Mouse (Mus musculus) lung, adult 2 months (tissue): ENCODE measurements around the gene Ctdsp1. TPM values are rescaled to one million over a fixed set of nuclear protein-coding genes. Genes with fewer than 3 reads are reported as not detected.

Experiments used
- DNase-seq: peaks from one replicate; pipeline ENCODE4 v3.0.0; 2022
- H3K4me1 ChIP-seq: fragments of 200-500 bp; 2 replicates; pipeline ENCODE4 v1.6.1; 2011; ENCODE audit warnings: low read length; ENCODE audit not compliant: control insufficient read depth, insufficient read depth
- H3K4me3 ChIP-seq: fragments of 200-500 bp; replicated peaks from 2 replicates; pipeline ENCODE3; 2011; ENCODE audit warnings: low read depth, mild to moderate bottlenecking, control low read depth, low read length; ENCODE audit errors: extremely low read depth
- CTCF ChIP-seq: fragments of 200-500 bp; IDR thresholded peaks from 2 replicates; pipeline ENCODE4 v1.5.1; 2011; ENCODE audit warnings: mild to moderate bottlenecking, low read length, control low read depth; ENCODE audit not compliant: insufficient read depth
- POLR2A ChIP-seq: fragments of 200-500 bp; IDR thresholded peaks from 2 replicates; pipeline ENCODE4 v1.6.1; 2011; ENCODE audit warnings: low read depth, mild to moderate bottlenecking, control low read depth, low read length, borderline replicate concordance; ENCODE audit errors: extremely low read depth
- WGBS: fragments of 180-500 bp; shearing (Covaris S2); methylation state at CpG from one replicate; pipeline ENCODE4 v1.1.7; 2018; 5-methylcytosine and 5-hydroxymethylcytosine counted together
- polyA plus RNA-seq: library from polyadenylated mRNA; depleted of rRNA; stranded (reverse); fragments of >200 nt; gene quantifications from 2 replicates; pipeline ENCODE4 v1.2.3, GENCODE M21; 2012

Gene Ctdsp1
- polyA plus RNA-seq, 1 experiment: 200 TPM

DNA sequence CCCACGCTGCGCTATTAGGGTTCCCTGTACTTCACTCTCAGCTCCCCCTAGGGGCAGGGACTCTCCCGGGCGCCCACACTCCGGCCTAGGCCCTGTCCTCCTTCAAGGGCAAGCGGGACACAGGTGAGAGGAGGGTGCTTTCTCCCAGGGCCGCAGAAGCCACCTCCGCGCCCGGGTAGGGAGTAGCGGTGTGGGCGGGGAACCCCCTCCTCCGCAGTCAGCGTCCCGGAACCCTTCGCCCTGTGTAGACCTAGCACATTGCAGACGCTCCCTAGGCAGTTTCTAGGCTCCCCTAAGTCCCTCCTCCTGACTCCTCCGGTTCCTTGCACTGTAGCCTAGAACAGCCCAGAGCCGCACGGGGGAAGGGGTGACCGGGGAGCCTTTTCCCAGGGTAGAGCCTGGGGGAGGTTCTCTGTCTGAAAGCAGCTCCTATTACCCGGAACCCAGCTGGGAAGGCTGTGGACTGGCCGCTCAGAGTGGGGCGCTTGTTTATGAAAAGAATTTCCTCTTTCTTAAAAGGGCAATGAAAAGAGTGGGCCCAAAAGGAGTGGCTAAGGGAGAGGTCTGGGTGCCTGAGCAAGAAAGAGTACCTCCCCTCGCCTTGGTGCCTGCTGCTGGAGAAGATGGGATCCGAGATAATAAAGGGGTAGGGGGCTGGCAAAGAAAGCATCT is 4.5 kb upstream of the Ctdsp1 start:
- H3K4me1 ChIP-seq: peaks cover 15% of the 10 kb centered on the region
- H3K4me3 ChIP-seq: peak overlapping the region; percentile 65
- under 1% methylated on average over 26 of the region's 26 CpGs for WGBS
- peak; percentile 73; the same call in 1 of the 2 replicates for TF ChIP-seq POLR2A
- peak; percentile 22; the same call in 1 of the 2 replicates for TF ChIP-seq CTCF
- DNase-seq: peak; percentile 98

DNA sequence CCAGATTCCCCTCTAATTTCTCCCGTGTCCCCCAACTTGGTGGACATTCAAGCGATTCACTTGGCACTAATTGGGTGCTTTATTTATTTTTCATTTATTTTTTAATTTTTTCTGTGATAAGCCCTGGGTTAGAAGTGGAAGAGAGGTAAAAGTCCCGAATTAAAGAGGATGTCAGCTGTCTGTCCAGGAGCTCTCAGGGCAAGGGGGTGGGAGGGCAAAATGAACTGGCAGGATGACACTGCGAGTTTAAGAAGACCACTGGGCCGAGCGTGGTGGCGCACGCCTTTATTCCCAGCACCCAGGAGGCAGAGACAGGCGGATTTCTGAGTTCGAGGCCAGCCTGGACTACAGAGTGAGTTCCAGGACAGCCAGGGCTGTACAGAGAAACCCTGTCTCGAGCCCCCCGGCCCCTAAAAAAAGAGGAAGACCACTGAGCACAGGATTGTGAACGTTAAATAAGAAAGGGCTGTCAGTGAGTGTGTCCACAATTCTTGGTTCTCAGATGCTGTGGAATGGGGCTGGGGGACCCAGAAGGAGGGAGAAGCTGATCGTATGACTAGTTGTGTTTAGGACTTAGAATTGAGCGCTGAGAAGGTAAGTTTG is 3.8 kb upstream of the Ctdsp1 start:
- DNase-seq: no peak
- H3K4me3 ChIP-seq: peak overlapping the region; percentile 65
- peaks cover 15% of the 10 kb centered on the region for H3K4me1 ChIP-seq
- WGBS: 43% methylated on average over 15 of the region's 15 CpGs
- TF ChIP-seq POLR2A (no peak), CTCF (no peak)

DNA sequence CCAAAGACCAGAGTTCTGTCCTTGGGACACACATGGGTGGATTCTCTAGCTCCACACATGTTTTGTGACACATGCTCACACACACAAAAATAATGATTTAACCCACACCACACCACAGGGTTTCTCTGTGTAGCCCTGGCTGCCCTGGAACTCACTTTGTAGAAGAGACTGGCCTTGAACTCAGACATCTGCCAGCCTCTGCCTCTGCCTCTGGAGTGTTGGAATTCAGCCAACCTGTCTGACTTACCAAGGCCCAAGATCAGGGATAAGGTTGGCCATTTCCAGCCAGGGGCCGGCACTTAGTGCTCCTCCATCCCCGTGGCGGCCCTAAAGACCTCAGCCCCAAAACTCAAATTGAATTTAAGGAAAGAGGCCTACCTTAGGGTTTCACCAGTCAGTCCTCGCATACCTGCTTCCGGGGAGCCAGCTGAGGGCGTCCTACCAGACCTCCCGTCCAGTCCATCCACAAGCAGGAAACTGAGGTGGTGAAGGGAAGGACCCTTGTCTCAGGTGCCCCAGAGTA is 2.9 kb upstream of the Ctdsp1 start:
- H3K4me3 ChIP-seq: no peak overlapping the region
- no peak for TF ChIP-seq CTCF
- no peak for TF ChIP-seq POLR2A
- peaks cover 20% of the 10 kb centered on the region for H3K4me1 ChIP-seq
- DNase-seq: no peak
- 85% methylated on average over 7 of the region's 7 CpGs for WGBS

DNA sequence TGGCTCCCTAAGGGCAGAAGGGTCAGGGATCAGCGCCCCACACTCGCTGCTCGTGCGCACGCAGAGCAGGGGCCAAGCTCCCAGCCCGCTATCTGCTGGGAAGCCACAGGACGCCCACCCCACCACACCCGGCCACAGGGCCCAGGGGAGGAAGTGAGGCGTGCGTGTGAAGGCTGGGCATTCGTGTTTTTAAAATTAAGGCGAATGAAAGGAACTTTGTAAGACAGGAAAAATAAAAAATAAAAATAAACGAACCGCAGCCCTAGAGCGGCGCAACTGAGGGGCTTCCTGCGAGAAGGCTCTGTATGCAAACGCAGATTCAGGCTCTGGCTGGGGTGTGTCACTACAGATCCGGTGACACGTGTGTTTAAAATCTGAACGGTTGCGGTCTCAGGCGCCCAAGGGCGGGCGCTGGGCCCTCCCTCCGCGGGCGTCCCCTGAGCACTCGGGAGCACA is 1.4 kb upstream of the Ctdsp1 start:
- DNase-seq: peak; percentile 50
- Histone ChIP-seq H3K4me3 (no peak overlapping the region), H3K4me1 (peaks cover 20% of the 10 kb centered on the region)
- TF ChIP-seq CTCF: no peak
- peak; percentile 12; the same call in 1 of the 2 replicates for TF ChIP-seq POLR2A
- 7% methylated on average over 29 of the region's 29 CpGs for WGBS

DNA sequence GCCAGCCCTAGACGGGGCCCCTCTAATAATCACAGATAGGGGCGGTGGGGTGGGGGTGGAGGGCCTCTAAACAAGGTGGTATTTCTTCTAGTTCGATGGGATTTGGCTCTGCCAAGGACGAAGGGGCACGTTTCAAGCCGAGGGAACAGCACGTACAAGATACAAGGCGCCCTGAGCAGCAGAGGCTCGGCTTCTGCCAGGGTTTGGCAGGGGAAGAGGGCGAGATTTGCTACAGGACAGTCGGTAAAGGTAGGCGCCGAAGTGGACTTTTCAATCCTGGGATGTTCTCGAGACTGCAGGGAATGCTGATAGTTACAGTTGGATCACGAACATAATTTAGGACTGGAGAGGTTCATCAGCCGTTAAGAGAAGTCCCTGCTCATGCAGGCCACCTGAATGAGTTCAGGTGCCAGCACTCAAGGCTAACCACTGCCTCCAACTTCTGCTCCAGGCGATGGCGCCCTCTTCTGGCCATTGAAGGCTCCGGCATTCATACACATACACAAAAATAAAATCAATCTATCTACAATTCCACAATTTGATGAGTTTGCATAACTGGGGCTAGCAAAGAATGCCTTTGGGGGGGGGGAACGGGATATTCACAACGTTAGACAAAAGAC is 912 bp upstream of the Ctdsp1 start:
- DNase-seq: peak; percentile 71
- H3K4me3 ChIP-seq: peak overlapping the region; percentile 10
- 5% methylated on average over 21 of the region's 21 CpGs for WGBS
- peaks cover 20% of the 10 kb centered on the region for H3K4me1 ChIP-seq
- TF ChIP-seq POLR2A (0 out of 2 replicates have a peak, but pooled peaks have one; percentile 2), CTCF (peak; percentile 76)

DNA sequence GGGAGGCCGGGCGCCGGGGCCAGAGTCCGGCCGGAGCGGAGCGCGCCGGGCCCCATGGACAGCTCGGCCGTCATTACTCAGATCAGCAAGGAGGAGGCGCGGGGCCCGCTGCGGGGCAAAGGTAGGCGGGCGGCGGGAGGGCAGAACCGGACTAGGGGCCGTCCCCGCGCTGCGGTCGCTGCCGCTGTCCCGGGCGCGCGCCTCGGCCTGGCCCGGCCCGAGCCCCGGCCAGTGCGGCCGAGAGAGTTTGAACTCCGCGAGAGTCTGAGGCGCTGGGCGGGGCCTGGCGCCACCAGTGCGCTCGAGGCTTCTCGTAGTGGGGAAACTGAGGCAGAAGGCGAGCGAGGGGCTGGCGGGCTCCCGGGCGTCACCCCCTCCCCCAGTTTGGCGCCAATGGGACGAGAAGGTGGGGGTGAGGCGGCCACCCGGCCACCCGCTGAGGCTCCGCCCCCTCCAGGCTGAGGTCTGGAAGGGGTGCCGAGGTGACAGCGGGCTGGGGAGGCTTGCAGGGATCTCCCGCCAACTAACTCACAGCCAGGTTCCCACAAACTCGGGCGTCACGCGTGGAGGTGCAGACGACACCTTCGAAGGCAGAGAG is 634 bp downstream of the Ctdsp1 start:
- under 1% methylated on average over 56 of the region's 63 CpGs for WGBS
- peak; percentile 50; the same call in 1 of the 2 replicates for TF ChIP-seq POLR2A
- no peak for TF ChIP-seq CTCF
- Histone ChIP-seq H3K4me3 (peak overlapping the region; percentile 93), H3K4me1 (peaks cover 20% of the 10 kb centered on the region)
- DNase-seq: peak; percentile 87

DNA sequence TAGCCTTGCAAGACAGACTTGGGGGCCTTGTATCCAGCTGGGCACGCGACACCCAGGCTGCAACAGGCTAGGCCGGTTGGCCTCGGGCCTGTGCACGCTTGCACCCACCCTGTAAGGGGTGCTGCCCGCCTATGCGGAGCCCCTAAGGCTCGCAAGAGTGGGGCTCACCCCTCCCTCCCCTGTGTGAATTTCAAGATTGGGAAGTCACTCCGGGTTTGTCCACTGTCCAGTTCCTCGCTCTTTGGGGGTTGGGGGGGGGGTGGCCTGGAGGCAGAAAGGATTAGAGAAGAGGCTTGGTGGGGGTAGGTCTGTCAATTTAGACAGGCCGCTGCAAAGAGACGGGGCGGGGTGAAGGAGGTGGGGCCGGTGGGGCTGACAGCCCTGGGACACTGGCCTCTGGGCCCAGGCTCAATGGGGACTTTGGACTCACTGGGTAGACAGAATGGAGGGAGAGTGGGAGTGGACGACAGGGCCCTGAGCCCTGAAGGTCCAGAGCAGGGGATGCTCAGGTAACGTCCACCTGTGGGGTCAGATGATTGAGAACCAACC is 1.2 kb downstream of the Ctdsp1 start:
- H3K4me3 ChIP-seq: peak overlapping the region; percentile 93
- TF ChIP-seq CTCF: no peak
- no peak for TF ChIP-seq POLR2A
- peaks cover 18% of the 10 kb centered on the region for H3K4me1 ChIP-seq
- 1% methylated on average over 16 of the region's 16 CpGs for WGBS
- DNase-seq: no peak

DNA sequence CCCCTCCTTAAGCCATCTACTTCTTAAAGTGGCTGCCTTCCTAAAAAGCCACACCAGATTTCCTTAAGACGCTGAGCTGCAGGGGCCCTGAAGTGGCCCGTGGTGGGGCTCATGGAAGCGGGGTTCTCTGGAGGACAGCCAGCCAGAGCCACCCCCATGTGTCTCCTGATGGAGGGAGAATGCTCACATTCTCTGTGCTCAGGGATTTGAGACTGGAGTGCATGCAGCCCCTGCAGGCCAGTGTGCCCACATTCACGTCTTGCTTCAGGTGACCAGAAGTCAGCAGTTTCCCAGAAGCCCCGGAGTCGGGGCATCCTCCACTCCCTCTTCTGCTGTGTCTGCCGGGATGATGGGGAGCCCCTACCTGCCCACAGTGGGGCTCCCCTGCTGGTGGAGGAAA is 1.7 kb downstream of the Ctdsp1 start:
- DNase-seq: no peak
- no peak overlapping the region for H3K4me3 ChIP-seq
- TF ChIP-seq CTCF (no peak), POLR2A (no peak)
- H3K4me1 ChIP-seq: peaks cover 14% of the 10 kb centered on the region
- 20% methylated on average over 7 of the region's 7 CpGs for WGBS

DNA sequence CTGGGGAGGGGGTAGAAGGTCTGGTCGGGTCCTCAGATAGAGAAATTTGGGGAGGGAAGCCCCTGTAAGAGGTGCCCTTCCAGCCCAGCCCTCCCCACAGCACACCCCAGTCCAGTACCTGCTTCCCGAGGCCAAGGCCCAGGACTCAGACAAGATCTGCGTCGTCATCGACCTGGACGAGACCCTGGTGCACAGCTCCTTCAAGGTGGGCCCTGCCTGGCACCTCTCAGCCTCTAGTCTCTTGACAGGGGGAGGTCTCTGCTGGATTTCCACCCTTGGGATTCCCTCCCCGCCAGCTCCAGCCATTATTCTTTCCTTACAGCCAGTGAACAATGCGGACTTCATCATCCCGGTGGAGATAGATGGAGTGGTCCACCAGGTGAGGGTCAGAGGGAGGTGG is 2.4 kb downstream of the Ctdsp1 start:
- DNase-seq: no peak
- no peak overlapping the region for H3K4me3 ChIP-seq
- peaks cover 14% of the 10 kb centered on the region for H3K4me1 ChIP-seq
- TF ChIP-seq CTCF (no peak), POLR2A (no peak)
- 83% methylated on average over 9 of the region's 9 CpGs for WGBS
